Mouse (Mus musculus): ENCODE data around the gene Ythdc1. TPM values are rescaled to one million over a fixed set of nuclear protein-coding genes. Genes with fewer than 3 reads are reported as not detected.

Ythdc1 gene
- polyA plus RNA-seq, 1 experiment, result 15.0 TPM

DNA sequence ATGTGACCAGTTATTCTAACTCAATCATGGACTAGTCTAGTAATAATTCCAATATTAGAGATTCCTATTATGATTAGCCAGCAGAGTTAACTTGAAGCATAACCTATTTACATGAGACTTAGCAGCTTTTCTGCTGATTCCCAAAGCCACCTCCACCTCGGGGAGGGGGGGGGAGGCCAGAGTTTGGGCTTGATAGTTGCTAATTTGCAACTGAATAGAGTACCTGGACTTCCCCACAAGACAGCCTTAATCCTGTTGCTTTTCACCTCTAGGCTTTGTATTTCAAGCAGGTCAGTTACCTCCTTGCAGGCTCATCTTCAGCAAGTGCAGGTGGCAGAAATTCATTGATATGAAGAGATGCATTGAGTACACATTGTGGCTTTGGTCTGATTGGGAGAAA is 53.7 kb downstream of the Ythdc1 start:
- H3ac ChIP-seq (ENCODE audit: control insufficient read depth, insufficient read length), result no peak overlapping the region
- H3K4me2 ChIP-seq (ENCODE audit: low read depth), result no peak overlapping the region
- no peaks in the 10 kb centered on the region for H3K27me3 ChIP-seq (ENCODE audit: control insufficient read depth, insufficient read depth, insufficient read length)
- TF ChIP-seq SRF (IDR thresholded peaks at IDR 0.05; ENCODE audit: control insufficient read depth, insufficient read length, low read depth) (no peak), POLR2AphosphoS2 (IDR thresholded peaks at IDR 0.05; ENCODE audit: insufficient read length, low read depth) (no peak), TCF3 (IDR thresholded peaks at IDR 0.05; ENCODE audit: insufficient read length, low read depth) (no peak), CEBPB (IDR thresholded peaks at IDR 0.05; ENCODE audit: insufficient read depth, poor library complexity, severe bottlenecking) (no peak), POLR2A (IDR thresholded peaks at IDR 0.05; ENCODE audit: insufficient read length, low read depth) (no peak), MYOG (IDR thresholded peaks at IDR 0.05; ENCODE audit: control insufficient read depth in 1 of 3, insufficient read depth in 1 of 3, insufficient read length in 2 of 3, low read depth in 2 of 3) (no peak), MYOD1 (IDR thresholded peaks at IDR 0.05; ENCODE audit: control insufficient read depth in 1 of 3, insufficient read length in 2 of 3, low read depth in 2 of 3) (no peak), TCF12 (IDR thresholded peaks at IDR 0.05; ENCODE audit: insufficient read depth, poor library complexity, severe bottlenecking) (no peak), REST (IDR thresholded peaks at IDR 0.05; ENCODE audit: insufficient read depth, insufficient read length) (no peak), MAX (IDR thresholded peaks at IDR 0.05; ENCODE audit: low read depth) (no peak), E2F4 (IDR thresholded peaks at IDR 0.05; ENCODE audit: insufficient read depth) (no peak), USF1 (IDR thresholded peaks at IDR 0.05; ENCODE audit: low read depth) (no peak)
- no peak overlapping the region for H3K4me3 ChIP-seq
- no peaks in the 10 kb centered on the region for H3K79me2 ChIP-seq (ENCODE audit: control insufficient read depth, insufficient read depth)
- H3K36me3 ChIP-seq (ENCODE audit: control insufficient read depth, insufficient read depth), result no peaks in the 10 kb centered on the region

DNA sequence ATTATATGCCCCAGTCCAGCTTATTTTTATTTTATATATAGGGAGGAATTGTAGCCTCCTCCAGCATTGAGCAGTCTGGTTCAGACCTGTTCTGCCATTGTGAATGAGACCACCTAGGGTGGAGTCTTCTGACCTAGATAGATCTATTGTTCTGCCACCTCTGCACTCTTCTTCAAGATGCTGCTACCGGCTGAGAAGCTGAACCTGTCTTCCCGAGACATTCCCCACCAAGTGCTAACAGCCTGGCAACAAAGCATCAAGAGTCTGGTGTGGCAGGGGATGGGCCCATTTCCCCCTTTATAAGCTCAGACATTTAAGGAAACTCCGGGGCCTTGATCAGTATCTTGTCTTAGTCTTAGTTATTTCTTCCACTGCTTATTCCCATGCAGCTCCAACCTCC is 54.3 kb downstream of the Ythdc1 start:
- Histone ChIP-seq H3K36me3 (ENCODE audit: control insufficient read depth, insufficient read depth) (no peaks in the 10 kb centered on the region), H3K27me3 (ENCODE audit: control insufficient read depth, insufficient read depth, insufficient read length) (no peaks in the 10 kb centered on the region), H3K4me2 (ENCODE audit: low read depth) (no peak overlapping the region), H3K79me2 (ENCODE audit: control insufficient read depth, insufficient read depth) (no peaks in the 10 kb centered on the region), H3ac (ENCODE audit: control insufficient read depth, insufficient read length) (no peak overlapping the region), H3K4me3 (no peak overlapping the region)
- TF ChIP-seq MAX (IDR thresholded peaks at IDR 0.05; ENCODE audit: low read depth), result no peak
- TF ChIP-seq CEBPB (IDR thresholded peaks at IDR 0.05; ENCODE audit: insufficient read depth, poor library complexity, severe bottlenecking), result no peak
- TF ChIP-seq POLR2A (IDR thresholded peaks at IDR 0.05; ENCODE audit: insufficient read length, low read depth), result no peak
- no peak for TF ChIP-seq REST (IDR thresholded peaks at IDR 0.05; ENCODE audit: insufficient read depth, insufficient read length)
- no peak for TF ChIP-seq SRF (IDR thresholded peaks at IDR 0.05; ENCODE audit: control insufficient read depth, insufficient read length, low read depth)
- TF ChIP-seq USF1 (IDR thresholded peaks at IDR 0.05; ENCODE audit: low read depth), result no peak

DNA sequence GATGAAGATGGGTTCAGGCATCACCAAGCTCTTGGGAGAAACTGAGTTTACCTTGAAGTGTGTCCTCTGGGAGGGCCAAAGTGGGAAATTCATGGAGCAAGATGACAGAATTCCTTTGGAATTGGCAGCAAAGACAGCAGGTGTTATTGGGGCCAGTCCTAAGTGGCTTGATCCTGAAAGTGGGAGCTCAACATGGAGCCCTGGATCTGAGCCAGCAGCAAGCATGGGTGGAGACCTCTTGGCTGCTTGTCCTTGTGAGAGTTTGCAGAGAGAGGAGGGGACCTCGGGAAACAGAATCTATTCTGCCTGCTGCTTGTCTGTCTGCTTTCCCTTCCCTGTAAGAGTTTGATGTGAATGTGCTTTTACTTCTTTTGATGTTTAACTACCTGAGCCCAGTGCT is 67.9 kb downstream of the Ythdc1 start:
- TF ChIP-seq REST (IDR thresholded peaks at IDR 0.05; ENCODE audit: insufficient read depth, insufficient read length) (no peak), TCF3 (IDR thresholded peaks at IDR 0.05; ENCODE audit: insufficient read length, low read depth) (no peak), E2F4 (IDR thresholded peaks at IDR 0.05; ENCODE audit: insufficient read depth) (no peak), POLR2AphosphoS2 (IDR thresholded peaks at IDR 0.05; ENCODE audit: insufficient read length, low read depth) (no peak), CEBPB (IDR thresholded peaks at IDR 0.05; ENCODE audit: insufficient read depth, poor library complexity, severe bottlenecking) (no peak), POLR2A (IDR thresholded peaks at IDR 0.05; ENCODE audit: insufficient read length, low read depth) (no peak)
- no peak overlapping the region for H3K4me3 ChIP-seq
- no peak overlapping the region for H3ac ChIP-seq (ENCODE audit: control insufficient read depth, insufficient read length)

More for the DNA sequence above, 67.9 kb downstream of the Ythdc1 start:
- H3K36me3 ChIP-seq (ENCODE audit: control insufficient read depth, insufficient read depth), result no peaks in the 10 kb centered on the region
- H3K4me2 ChIP-seq (ENCODE audit: low read depth), result no peak overlapping the region
- no peaks in the 10 kb centered on the region for H3K79me2 ChIP-seq (ENCODE audit: control insufficient read depth, insufficient read depth)
- no peaks in the 10 kb centered on the region for H3K27me3 ChIP-seq (ENCODE audit: control insufficient read depth, insufficient read depth, insufficient read length)

Other genes with a start within 250 kb of the Ythdc1 start
- 0.04 TPM for gene Tmprss11f, start 171.8 kb upstream of the Ythdc1 start, polyA plus RNA-seq (2012; fragmentation: generic; extraction: Trizol)
- 0.02 TPM for gene Tmprss11b, start 127.9 kb upstream of the Ythdc1 start, polyA plus RNA-seq (2012; fragmentation: generic; extraction: Trizol)
- not detected for gene Tmprss11e, start 58.4 kb upstream of the Ythdc1 start, polyA plus RNA-seq (2012; fragmentation: generic; extraction: Trizol)
- gene Ugt2b34, start 102.7 kb downstream of the Ythdc1 start, polyA plus RNA-seq (2012; fragmentation: generic; extraction: Trizol), result not detected
- gene Ugt2b1, start 122.3 kb downstream of the Ythdc1 start, polyA plus RNA-seq (2012; fragmentation: generic; extraction: Trizol), result not detected
- not detected for gene Ugt2b35, start 196.6 kb downstream of the Ythdc1 start, polyA plus RNA-seq (2012; fragmentation: generic; extraction: Trizol)